ENCODE assay signal across 8 mouse cellular contexts in the genomic region with DNA sequence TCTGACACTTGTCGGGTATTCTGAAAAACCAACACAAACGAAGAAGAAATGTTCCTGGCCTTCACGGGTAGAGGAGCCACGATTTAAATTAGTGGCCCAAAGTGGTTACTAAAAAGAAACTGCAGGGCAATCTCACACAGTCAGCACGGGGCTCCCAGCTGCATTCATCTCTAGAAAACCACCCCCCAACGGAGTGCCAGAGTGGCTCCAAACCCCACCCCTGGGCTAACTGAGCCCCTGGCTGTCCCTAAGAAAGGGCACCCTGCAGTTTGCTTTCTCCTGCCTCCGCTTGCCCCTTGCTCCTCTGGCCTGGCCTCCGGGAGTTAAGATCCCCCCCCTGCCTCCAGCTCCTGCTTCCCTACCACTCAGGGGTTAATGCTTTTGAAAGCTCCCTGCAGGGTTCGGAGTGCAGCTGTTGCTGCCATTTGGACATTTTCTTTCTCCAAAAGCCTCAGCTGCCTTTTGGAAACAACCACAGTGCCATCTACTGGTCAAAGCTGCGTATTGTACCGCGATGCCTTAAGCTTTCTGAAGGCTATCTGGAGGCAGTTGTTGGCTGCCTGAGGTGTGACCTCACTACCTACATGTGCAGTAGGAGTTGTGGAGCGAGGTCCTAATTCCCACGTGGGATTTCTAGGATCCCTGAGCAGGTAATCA.
DNase-seq lines count a peak whose midpoint lies in the region; ATAC-seq lines count a peak whose summit lies in the region.

No protein-coding gene starts in this region.

- H3K36me3 ChIP-seq in megakaryocyte, embryonic 14.5 days (replicated peaks; ENCODE audit: low read length) = no peaks in the 10 kb centered on the region

- peaks cover 7% of the 10 kb centered on the region; the same call in 1 of the 2 replicates for H3K4me1 ChIP-seq in megakaryocyte, embryonic 14.5 days

- peak; percentile 89 for ATAC-seq in common myeloid progenitor, adult 5-6 weeks (replicated peaks; ENCODE audit: low read depth, poor library complexity, severe bottlenecking)
- no peak for ATAC-seq in activated CD4-positive, CD25-positive, alpha-beta regulatory T cell, adult 4 months

- peak overlapping the region; percentile 35 for H3K4me3 ChIP-seq in megakaryocyte, embryonic 14.5 days (replicated peaks)

- peaks cover 3% of the 10 kb centered on the region; the same call in 1 of the 2 replicates for H3K9me3 ChIP-seq in megakaryocyte, embryonic 14.5 days

- peak; percentile 92 for DNase-seq in adipocyte (ENCODE audit: low spot score)
- DNase-seq in gastrocnemius, postnatal 10 days = peak; percentile 82
- DNase-seq in hindlimb bud, embryonic 11.5 days (ENCODE audit: extremely low spot score, low read depth, low spot score) = peak; percentile 100
- DNase-seq in left cerebral cortex, adult 8-10 months (ENCODE audit: low spot score in 2 of 2) = peak; percentile 55 to 84
- DNase-seq in right cerebral cortex, postnatal 25 days = peak; percentile 77

- H3K27me3 ChIP-seq in megakaryocyte, embryonic 14.5 days (replicated peaks) = no peaks in the 10 kb centered on the region
